Mouse (Mus musculus) NIH3T3 (cell line): Measurements from ENCODE around the gene Trim44.

ENCODE experiments used
- DNase-seq: peaks from one replicate; pipeline ENCODE4 v3.0.0-alpha.2; 2012; ENCODE audit warnings: low read depth

Trim44 gene

DNA sequence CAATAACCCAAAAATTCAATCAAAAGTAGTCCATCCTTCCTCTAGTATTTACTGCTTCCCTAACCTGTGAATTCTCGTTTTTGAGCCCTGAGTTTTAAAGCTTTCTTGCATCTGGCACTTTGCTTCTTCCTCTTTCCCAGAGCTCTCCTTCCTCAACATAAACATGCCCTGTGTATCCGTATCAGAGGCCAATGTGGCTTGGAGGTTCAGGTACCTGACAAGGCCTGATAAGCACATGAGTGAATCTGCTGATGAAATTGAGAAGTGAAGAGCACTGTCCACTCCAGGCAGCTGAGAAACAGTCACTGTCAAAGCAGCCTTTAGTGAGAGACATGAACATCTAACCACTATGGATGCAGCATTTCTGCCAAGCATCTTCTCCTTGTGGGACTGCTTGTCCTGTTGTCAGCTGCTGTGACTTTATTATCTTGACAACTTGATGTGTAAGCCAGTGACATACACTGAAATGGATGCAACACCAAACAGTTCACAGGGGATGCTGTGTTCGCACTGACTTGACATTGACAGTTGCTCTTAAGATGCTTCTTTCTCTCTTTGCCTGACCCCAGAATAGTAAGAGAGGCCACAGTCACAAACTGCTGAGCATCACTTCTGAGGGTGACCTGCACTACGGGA lies 42.9 kb downstream of the Trim44 start:
- no peak for DNase-seq

DNA sequence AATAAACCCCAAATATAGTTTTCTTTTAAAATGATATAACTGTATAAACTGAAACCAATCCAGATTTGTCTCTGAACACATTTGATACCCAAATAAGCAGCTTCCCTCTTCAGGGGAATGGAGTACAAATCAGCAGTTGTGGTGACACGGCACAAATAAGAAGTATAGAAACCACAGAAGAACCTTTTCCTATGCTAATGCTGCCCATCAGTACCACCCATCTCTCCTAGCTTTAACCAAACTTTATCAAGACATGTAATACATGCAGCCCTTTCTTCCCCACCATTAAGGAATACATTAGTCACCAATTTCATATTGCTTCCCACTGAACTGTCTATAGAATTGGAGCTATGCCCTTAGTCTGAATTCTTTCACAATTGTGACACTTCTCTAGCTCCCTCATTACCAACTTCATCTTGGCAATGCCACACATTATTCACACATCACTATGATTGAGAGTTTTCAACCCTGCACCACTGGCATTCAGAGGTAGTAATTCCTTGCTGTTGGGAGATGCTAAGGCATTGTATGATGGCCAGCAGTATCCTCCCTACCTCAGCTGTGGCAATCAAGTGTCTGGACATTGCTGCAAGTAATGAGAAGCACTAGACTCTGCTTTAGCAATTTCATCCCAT lies 44.6 kb downstream of the Trim44 start:
- DNase-seq: peak; percentile 21

DNA sequence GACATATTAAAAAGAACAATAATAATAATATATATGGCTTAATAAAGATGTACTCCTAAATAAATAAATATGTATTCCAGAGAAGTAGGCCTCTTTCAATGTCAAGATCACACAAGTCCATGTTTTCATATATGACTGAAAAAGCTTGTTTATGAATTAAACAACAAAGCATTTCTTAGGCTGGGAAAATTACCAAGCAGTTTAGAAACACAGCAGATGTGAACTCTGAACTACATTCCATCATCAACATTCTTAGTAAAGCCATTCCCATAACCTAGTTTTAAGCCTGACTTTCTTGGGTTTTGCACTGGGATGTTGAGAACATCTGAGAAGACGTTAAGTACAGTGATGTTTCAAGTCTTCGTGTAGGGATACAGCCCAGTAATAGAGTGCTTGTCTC lies 45.4 kb downstream of the Trim44 start:
- peak; percentile 32 for DNase-seq

DNA sequence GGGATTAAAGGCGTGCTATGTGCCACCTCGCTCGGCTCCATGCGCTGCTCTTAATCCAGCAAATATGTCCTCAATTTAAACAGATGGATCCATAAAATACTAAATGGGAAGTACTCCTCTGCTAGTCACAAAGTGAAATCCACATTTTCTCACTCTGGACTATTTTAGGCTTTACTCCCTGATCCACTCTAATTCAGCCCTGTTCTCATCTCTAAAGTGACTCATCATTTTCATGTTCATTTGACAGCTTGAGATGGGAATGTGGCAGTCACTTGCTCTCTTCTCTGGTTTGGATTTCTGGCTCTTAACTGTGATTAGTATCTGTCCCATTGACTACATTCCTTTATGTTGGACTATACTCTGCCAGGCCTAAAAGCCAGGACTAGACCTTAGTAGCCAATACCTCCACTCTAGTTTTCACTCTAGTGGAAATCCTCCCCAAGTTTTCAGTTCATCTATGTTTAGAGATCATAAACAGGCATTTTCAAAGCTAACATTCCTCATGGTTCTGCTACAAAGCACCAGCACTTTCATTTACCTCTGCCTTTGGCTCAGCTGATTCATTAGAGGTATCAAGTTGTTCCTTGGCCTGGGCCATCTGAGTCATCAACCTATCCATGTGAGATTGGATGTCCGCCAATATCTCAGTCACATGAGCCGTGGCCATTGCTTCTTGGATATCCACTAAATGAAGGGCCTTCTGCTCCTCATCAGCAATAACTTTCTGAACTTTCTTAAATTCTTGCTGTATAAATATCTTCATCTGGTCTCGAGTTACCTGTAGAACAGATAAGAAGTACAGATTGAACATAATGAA lies 50.5 kb downstream of the Trim44 start:
- DNase-seq: peak; percentile 72

DNA sequence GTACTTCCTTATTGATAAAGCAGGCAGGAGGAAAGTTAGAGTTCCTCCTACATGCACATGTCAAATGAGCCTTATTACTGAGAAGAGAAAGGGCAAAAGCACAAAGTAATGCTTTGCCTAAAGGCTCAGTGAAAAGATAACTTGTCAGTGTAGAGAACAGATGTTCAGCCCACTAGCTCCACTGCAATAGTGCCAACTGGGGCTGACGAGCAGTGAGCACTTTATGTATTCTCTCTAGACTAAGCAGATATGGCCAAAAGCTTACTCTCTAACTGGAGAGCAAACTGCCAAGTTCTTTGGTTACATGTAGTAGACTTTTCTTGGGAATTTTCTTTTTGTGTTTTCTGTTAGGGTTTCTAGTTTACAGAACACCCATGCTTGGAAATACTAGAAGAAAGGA lies 53.6 kb downstream of the Trim44 start:
- no peak for DNase-seq

DNA sequence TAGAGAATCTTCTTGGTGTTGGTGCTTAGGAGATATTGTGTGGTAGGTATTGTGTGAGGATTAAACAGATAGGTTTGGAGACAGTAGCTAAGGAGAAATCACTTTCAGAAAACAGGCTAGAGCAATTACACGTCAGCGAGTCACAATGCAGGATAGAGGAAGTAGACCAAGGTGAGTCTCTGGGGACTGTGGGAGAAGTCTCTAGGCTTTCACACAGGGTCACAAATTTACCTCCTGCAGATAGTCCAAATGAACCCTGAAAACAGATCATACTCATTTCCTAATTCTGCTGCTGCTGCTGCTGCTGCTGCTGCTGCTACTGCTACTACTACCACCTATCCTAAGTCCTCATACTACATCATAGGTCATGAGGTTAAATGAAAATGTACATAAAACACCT lies 66.2 kb downstream of the Trim44 start:
- no peak for DNase-seq

DNA sequence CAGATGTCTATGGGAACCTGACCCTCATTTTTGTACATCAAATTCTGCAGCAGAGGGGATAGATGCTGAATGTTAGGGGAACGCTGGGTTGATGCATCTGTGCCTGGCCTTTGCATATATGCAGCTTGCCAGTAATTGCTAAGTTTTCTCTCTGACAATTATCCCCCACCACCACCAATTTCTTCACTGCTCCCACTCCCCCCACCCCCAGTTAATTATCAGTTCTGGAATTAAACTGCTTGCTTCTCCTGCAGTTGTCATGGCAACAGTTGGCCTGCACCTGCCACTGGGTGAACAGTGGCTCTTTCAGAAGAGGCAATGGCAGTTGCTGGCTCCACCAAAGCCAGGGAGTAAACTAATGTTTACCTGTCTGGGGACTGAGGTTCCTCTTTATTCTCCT lies 70.8 kb downstream of the Trim44 start:
- DNase-seq: no peak

DNA sequence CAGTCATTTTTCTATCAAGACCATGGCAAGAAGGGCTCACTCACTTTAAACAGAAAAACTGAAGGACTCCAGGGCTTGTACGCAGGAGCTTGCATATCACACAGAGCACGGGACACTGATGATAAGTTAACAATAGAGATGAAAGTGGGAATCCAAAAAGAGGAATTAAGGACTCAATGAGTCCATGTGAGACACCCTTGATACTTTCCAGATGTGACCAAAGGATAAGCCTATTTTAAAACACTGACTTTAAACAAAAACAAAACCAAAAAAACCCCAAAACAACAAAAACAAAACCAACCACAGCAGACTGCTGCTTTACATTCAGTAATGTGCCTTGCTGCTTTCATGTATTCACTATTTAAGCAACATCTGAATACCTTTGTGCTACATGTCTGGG lies 75.7 kb downstream of the Trim44 start:
- no peak for DNase-seq

DNA sequence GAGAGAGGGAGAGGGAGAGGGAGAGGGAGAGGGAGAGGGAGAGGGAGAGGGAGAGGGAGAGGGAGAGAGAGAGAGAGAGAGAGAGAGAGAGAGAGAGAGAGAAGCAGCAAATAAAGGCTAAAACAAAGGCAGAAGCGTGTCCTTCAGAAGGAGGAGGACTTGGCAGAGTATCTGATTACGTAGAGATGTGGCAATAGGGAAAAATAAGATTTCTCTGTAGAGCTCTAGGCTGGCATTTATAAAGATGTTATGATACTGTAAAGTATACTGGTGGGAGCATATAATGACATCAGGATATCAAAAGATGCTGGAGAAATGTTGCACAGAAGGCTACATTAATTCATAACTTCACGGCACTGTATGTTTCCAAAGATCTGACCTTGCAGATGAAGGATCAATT lies 76.5 kb downstream of the Trim44 start:
- no peak for DNase-seq

DNA sequence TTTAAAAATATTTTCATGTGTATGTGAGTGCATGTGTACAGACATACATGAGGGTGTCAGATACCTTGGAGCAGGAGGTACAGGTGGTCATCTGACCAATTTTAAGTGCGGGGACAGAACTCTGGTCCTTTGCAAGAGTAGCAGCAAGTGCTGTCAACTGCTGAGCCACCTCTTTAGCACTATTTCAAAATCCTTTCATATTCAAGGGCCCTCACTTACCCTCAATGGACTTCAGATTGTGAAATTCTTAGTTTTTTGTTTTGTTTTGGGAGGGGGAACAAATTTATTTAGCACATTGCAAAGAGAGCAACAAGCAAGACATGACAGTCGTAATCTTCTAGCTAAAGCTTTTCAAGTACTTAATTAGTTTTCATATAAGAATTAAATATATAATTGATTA lies 81.7 kb downstream of the Trim44 start:
- no peak for DNase-seq

DNA sequence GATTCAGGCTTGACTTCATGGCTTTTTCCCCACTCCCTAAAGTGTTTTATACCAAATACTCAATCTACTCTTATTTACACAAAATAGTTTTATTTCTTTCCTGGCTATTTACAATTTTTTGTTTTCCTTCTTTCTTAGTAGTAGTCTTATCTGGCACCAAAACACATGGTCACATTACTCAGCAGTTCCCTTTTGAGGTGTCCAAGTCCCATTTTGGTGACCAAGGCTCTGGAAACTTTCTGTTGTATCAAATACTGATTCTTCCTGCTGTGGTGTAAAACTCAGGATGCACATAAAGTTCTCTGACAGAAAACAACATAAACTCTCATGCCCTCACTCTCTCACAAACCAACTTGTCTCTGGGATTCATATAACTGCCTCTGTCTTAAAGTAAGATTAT lies 83.3 kb downstream of the Trim44 start:
- DNase-seq: no peak

DNA sequence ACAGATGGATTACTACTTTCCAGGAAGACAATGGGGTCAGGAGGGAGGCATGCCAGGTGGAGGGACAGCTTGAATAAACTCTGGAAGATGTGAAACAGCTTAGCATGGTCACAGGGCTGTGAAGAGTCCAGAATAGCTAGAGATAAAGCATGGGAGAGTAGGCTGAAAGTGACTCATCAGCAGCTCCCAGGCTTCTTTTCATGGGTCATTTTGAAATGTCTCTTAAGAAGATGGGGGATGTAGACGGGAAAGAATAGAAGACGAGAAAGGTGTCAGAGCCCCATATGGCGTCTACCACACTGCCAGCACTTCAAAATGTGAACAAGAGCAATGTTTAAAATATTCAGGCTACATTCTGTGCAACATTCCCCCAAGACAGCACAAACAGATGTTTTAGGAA lies 91.1 kb downstream of the Trim44 start:
- no peak for DNase-seq

DNA sequence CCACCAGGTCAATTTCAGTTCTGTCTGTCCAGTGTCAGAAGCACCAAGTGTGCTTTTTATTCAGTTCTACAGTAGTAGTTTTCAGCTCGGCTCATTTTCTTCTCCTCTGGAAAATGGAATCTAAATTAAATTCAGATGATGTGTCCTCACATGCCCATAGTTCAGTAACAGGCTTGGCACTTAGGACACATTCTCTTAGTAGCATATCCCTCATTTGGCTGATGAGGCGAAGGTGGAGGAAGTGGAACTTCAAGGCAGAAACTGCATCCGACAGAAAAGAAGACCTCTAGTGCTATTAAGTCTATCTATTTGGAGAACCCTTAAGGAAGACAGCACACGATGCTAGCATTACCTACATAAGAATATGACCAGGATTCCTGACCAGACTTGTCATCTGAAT lies 92.5 kb downstream of the Trim44 start:
- DNase-seq: no peak

DNA sequence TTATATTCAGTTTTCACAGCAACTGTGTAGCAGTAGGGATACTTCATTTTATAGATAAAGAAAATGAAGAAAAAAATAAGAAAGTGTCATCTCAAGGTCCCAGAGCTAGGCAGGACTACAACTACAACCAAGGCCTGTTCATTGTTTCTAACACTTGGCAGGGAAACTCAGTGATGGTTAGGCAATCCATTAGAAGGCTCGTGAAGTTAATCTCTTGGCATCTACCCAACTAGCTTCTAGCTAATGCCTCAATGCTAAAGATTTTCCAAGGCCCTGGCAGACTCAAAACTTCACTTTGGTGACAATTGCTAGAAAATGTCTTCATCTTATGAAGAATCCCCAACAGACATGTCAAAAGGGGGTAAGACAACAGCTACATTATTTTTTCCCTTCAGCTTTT lies 93.0 kb downstream of the Trim44 start:
- DNase-seq: peak; percentile 40

DNA sequence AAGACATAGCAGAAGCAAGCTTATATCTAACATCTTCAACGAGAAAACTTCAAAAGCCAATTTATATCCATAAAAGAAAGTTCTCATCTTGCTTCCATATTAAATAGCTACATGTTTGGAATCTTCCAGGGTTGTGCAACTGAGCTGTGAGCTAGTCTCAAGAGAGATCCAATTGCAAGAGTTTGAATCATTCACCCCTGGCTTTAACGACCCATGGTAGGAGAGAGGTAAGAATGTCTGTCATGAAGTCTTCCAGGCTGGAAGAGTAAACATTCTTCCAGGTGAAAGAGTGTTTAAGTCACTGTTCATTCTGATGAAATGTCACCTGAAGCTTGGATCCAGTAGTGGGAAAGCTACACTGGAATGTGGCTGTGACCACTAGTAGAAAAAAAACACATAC lies 93.6 kb downstream of the Trim44 start:
- peak; percentile 31 for DNase-seq

DNA sequence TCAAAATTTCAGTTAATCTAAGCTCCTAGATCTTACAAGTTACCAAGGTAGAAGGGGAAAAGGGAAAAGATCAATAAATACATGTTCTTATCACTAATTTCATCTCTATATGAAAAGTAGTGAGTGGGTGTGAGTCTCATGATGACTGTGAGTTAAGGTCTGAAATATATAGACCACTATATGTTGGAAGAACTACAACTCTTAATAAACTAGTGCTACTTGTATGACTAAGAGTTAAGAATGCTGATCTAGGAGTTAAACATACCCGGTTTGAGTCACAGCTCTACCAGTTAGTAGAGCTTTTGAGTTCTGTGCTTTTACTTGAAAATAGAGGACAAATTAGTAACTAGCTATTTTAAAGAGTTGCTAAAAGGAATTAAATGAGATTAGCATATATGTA lies 94.7 kb downstream of the Trim44 start:
- DNase-seq: no peak

DNA sequence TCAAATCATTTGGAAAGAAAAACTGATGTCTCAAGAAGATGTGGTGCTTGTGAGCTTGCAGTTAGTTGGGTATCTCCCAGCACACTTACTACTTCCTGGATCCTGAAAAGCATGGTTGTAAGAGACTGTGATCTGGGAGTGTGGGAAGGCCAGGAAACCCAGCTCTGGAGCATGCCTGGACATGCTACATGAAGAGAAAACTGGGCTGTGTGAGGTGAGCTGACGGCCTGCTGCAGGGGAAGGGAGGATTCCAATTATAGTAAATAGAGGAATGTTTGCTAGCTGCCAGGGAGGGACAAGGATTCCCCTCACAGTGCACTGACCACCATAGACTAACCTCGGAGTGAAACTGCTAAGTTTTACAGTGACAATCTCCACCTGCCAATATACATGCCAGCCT lies 104.4 kb downstream of the Trim44 start:
- DNase-seq: no peak

DNA sequence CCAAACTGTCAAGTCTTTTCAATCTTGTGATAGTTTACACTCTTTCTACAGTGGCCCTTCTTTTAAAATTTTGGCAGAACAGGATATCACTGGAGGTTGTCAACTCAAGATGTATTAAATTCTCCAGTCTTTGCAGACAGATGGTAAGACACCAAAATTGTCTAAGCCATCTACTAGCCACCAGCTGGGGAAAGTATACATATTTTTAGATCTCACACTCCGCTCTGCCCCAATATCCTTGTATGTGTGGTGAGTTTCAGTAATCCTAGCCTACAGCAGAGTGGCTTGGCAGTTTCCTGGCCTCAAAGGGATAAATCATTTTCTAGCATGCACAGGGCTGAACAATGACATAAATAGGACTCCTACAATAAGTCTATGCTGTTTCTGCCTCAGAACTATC lies 105.1 kb downstream of the Trim44 start:
- DNase-seq: no peak

DNA sequence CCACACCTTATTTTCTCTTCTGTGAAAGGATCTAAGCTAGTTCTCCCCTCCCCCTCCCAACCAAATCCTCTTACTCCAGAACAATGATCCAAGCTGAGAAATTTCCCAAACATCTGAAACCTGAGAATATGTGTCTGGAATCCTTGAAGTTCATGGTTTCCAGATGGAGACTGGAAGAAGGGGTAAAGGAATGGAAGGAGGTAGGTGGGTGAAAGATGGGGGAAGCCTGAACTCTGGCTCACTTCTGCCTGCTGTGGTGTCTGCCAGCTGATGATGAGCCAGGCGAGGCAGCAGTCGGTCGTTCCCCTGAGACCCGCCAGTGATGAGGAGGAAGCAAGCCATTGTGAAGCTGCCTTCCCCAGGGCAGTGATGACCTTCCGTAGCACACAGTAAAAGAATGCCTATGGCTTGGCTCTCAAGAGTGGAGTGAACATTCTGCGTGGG lies 112.8 kb downstream of the Trim44 start:
- peak; percentile 68 for DNase-seq

DNA sequence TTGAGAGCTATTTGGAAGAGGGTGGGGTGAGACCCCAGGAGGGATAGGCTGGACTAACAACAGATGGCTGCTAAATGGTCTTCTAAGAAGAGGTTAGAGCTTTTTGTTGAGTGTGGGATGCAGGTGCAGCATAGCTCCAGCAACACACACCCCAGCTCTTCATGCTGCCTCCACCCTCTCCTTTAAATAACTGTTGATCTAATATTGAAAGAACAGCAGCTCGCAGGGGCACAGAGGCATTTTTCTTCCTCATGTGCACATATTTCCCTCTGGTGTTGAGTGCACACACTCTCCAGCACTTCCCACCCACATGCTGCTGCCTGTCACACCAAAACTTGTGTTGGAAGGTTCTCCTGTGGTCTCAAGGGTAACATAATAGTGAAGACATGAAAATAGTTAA lies 114.4 kb downstream of the Trim44 start:
- DNase-seq: no peak

DNA sequence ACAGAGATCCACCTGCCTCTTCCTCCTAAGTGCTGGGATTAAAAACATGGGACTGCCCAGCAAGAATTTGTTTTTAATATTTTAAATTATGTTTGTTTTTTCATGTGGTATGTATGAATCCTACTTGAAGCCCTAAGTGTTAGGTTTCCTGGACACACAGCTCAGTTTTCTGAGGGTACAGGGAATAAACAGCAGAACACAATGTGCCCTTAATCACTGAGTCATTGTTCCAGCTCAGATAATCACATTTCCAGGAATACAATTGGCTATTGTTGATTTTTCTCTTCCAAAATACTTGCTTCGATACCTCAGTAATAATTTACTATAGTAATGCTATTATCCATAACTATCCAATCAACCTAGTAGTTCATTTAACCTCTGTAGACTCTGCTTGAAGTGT lies 115.6 kb downstream of the Trim44 start:
- no peak for DNase-seq

DNA sequence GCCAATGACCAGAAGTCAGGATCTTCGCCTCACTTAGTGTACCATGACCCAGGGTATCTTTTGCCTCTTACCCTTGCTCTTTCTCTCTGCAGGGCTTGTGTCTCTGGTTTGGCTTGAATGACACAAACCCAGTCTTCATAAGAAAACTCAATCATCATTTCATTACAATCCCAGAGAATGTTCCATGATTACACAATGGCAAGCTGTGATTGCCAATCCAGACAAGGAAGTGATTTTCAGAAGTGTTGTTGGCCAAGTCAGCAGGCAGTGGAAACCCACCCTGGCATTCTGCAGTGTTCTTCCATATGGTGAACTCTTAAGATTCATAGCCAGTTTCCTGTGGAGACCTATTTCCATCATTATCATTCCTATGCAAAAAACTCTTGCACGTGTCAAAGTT lies 116.1 kb downstream of the Trim44 start:
- peak; percentile 39 for DNase-seq

DNA sequence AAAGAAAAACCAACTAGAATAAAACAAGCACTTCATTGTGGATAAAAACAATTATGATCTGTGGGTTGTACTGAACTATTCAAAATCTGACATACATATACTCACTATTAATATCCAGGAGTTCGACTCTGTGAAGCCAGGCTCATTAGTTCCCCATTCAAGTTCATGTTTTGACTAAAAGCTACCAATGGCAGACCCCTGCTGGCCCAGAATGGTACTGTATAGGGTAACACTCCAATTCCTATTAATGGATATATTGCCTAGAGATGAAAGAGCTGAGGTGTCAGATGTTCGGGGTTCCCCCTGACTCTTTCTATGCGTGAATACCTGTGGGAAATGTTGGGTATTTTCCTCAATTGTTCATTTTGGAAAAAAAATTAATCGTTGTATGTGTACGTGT lies 117.6 kb downstream of the Trim44 start:
- peak; percentile 79 for DNase-seq
